Mouse (Mus musculus) hindbrain, embryonic 11.5 days (tissue): Measurements from ENCODE around the gene Tagap. TPM values are rescaled to one million over a fixed set of nuclear protein-coding genes. Genes with fewer than 3 reads are reported as not detected.
"Not testable (repeated sequence)": the region's sequence is repeated elsewhere in the genome, so short reads cannot be mapped to it uniquely, and the experiment has no call there.

ENCODE experiments used
- ATAC-seq: fragments of 200-750 bp; cut with Nextera tagmentation; 2 replicates; pipeline ENCODE4 v1.8.0; 2017; ENCODE audit warnings: mild to moderate bottlenecking, moderate TSS enrichment, moderate library complexity; ENCODE audit not compliant: low FRiP score
- DNase-seq: peaks from one replicate; pipeline ENCODE4 v3.0.0-alpha.2; 2015; ENCODE audit warnings: low spot score
- H3K27ac ChIP-seq: fragments of 300-500 bp; sonication (generic); 2 replicates; pipeline ENCODE4 v1.5.1; 2014; ENCODE audit warnings: mild to moderate bottlenecking, low read depth, low read length
- H3K27me3 ChIP-seq: fragments of 300-500 bp; sonication (generic); 2 replicates; pipeline ENCODE4 v1.6.1; 2014; ENCODE audit warnings: mild to moderate bottlenecking, low read length, moderate library complexity, mixed read lengths; ENCODE audit not compliant: control insufficient read depth, insufficient read depth
- H3K36me3 ChIP-seq: fragments of 300-500 bp; sonication (generic); 2 replicates; pipeline ENCODE4 v1.6.1; 2014; ENCODE audit warnings: mild to moderate bottlenecking, low read length, moderate library complexity, mixed read lengths; ENCODE audit not compliant: control insufficient read depth, insufficient read depth
- H3K4me1 ChIP-seq: fragments of 300-500 bp; sonication (generic); replicated peaks from 2 replicates; pipeline ENCODE4 v1.6.1; 2014; ENCODE audit warnings: low read length, mixed read lengths; ENCODE audit not compliant: control insufficient read depth, insufficient read depth
- H3K4me2 ChIP-seq: fragments of 300-500 bp; sonication (generic); replicated peaks from 2 replicates; pipeline ENCODE4 v1.6.1; 2014; ENCODE audit warnings: mild to moderate bottlenecking, low read depth, low read length
- H3K4me3 ChIP-seq: fragments of 300-500 bp; sonication (generic); 2 replicates; pipeline ENCODE4 v1.5.1; 2014; ENCODE audit warnings: low read depth, low read length
- H3K9ac ChIP-seq: fragments of 300-500 bp; sonication (generic); 2 replicates; pipeline ENCODE4 v1.6.1; 2014; ENCODE audit warnings: low read depth, low read length
- H3K9me3 ChIP-seq: fragments of 300-500 bp; sonication (generic); 2 replicates; pipeline ENCODE4 v1.6.1; 2016; ENCODE audit warnings: low read length; ENCODE audit not compliant: control insufficient read depth
- WGBS: fragments of 180-500 bp; shearing (Covaris S2); extraction: QIAGEN DNeasy Blood & Tissue Kit; methylation state at CpG from one replicate; pipeline ENCODE4 v1.1.7; 2014; 5-methylcytosine and 5-hydroxymethylcytosine counted together
- polyA plus RNA-seq: library from polyadenylated mRNA; unstranded; fragments of >200 nt; fragmentation: Nextera tagmentation; extraction: Ambion mirVana; gene quantifications from 2 replicates; pipeline ENCODE4 v1.2.1, GENCODE M21; 2014

Tagap gene
- polyA plus RNA-seq, 1 experiment from 2014 or later, result 0.51 TPM

DNA sequence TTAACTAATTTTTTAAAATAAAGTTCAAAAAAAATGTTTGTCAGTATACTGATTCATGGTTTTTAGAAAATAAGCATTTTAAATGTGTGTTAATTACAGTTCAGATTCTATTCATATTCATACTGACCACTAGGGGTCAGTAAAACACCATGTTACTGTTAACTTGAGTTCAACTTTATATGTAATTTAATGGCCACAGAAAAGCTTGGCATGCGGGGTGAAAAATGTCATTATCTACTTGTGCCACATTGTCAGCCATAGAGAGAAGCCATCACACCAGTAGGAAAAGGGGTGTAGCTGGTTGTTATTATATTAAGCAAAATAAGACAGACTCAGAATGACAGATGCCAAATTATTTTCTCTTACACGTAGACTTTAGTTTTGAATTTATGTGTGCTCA lies 57.7 kb downstream of the Tagap start:
- not testable (repeated sequence) for H3K27me3 ChIP-seq, H3K4me3 ChIP-seq, ATAC-seq, H3K9ac ChIP-seq, H3K4me1 ChIP-seq, H3K9me3 ChIP-seq, H3K4me2 ChIP-seq, H3K27ac ChIP-seq, DNase-seq, H3K36me3 ChIP-seq
- WGBS, result 94% methylated on average over 1 of the region's 2 CpGs

Other genes starting within 250 kb of the Tagap start
- gene Fndc1, start 98.7 kb upstream of the Tagap start, polyA plus RNA-seq, result 0.84 and 1.2 TPM in 2 replicates
- 63.4 and 67.6 TPM in 2 replicates for gene Rsph3a, start 19.6 kb downstream of the Tagap start, polyA plus RNA-seq
- 0.96 TPM in 1 of 2 replicates, not detected in the other for gene Gm49673, start 221.8 kb downstream of the Tagap start, polyA plus RNA-seq
- 14.9 and 15.9 TPM in 2 replicates for gene Rnaset2a, start 222.1 kb downstream of the Tagap start, polyA plus RNA-seq
- 45.9 and 51.2 TPM in 2 replicates for gene Fgfr1op, start 239.5 kb downstream of the Tagap start, polyA plus RNA-seq